Mouse (Mus musculus) heart, embryonic 16.5 days (tissue): ENCODE data around the gene Gm20388. TPM values are rescaled to one million over a fixed set of nuclear protein-coding genes. Genes with fewer than 3 reads are reported as not detected.

Experiments
- ATAC-seq: fragments of 200-750 bp; cut with Nextera tagmentation; replicated peaks from 2 replicates; pipeline ENCODE4 v1.8.0; 2017; ENCODE audit warnings: moderate number of reproducible peaks; ENCODE audit not compliant: insufficient read depth, low FRiP score; ENCODE audit errors: extremely low read depth
- H3K27ac ChIP-seq: fragments of 300-500 bp; sonication (generic); 2 replicates; pipeline ENCODE4 v1.5.1; 2014; ENCODE audit warnings: mild to moderate bottlenecking, low read length, control low read depth, moderate library complexity
- H3K27me3 ChIP-seq: fragments of 300-500 bp; sonication (generic); 2 replicates; pipeline ENCODE4 v1.6.1; 2014; ENCODE audit warnings: low read length, mixed read lengths; ENCODE audit not compliant: control insufficient read depth, insufficient read depth
- H3K36me3 ChIP-seq: fragments of 300-500 bp; sonication (generic); 2 replicates; pipeline ENCODE4 v1.6.1; 2014; ENCODE audit not compliant: control insufficient read depth, insufficient read depth
- H3K4me1 ChIP-seq: fragments of 300-500 bp; sonication (generic); 2 replicates; pipeline ENCODE4 v1.6.1; 2014; ENCODE audit warnings: low read length, mixed read lengths; ENCODE audit not compliant: control insufficient read depth, insufficient read depth
- H3K4me2 ChIP-seq: fragments of 300-500 bp; sonication (generic); 2 replicates; pipeline ENCODE4 v1.6.1; 2014; ENCODE audit warnings: low read depth, mild to moderate bottlenecking, control low read depth, low read length
- H3K4me3 ChIP-seq: fragments of 300-500 bp; sonication (generic); 2 replicates; pipeline ENCODE4 v1.5.1; 2014; ENCODE audit warnings: mild to moderate bottlenecking, control low read depth, low read length
- H3K9ac ChIP-seq: fragments of 300-500 bp; sonication (generic); 2 replicates; pipeline ENCODE4 v1.6.1; 2014; ENCODE audit warnings: low read length, control low read depth
- H3K9me3 ChIP-seq: fragments of 300-500 bp; sonication (generic); replicated peaks from 2 replicates; pipeline ENCODE4 v1.6.1; 2016; ENCODE audit warnings: low read length; ENCODE audit not compliant: control insufficient read depth
- WGBS: fragments of 180-500 bp; shearing (Covaris S2); extraction: QIAGEN DNeasy Blood & Tissue Kit; methylation state at CpG from one replicate; pipeline ENCODE4 v1.1.7; 2014; 5-methylcytosine and 5-hydroxymethylcytosine counted together
- polyA plus RNA-seq: library from polyadenylated mRNA; unstranded; fragments of >200 nt; fragmentation: Nextera tagmentation; extraction: Ambion mirVana; gene quantifications from 2 replicates; pipeline ENCODE4 v1.2.1, GENCODE M21; 2015

Gene Gm20388
- polyA plus RNA-seq, 1 experiment from 2014 or later = 4.5 TPM

DNA sequence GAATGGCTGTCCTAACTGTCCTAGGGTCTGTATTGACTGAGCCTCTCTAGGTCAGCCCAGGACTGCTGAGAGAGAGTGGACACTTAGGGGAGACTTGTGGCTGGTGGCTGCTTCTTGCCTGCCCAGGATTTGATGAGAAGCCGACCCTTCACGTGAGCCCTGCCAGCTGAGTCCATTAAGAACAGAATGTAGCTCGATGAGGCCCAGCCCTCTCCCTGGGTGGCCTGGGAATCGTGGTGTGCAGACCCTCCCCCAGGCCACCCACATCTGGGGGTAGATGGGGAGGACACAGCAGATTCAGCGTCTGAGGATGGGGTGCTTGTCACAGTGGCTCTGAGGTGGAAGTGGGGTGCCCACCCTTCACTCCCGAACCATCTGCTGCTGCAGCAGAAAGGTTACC is 1001.8 kb downstream of the Gm20388 start:
- no peak for ATAC-seq
- 29% methylated on average over 6 of the region's 6 CpGs for WGBS
- Histone ChIP-seq H3K9ac (no peak overlapping the region), H3K4me3 (no peak overlapping the region), H3K4me1 (0 out of 2 replicates have a peak, but pooled peaks cover 2% of the 10 kb centered on the region), H3K27me3 (no peaks in the 10 kb centered on the region; the same call in 1 of the 2 replicates), H3K4me2 (no peak overlapping the region), H3K27ac (no peak overlapping the region), H3K36me3 (no peaks in the 10 kb centered on the region), H3K9me3 (no peaks in the 10 kb centered on the region)

DNA sequence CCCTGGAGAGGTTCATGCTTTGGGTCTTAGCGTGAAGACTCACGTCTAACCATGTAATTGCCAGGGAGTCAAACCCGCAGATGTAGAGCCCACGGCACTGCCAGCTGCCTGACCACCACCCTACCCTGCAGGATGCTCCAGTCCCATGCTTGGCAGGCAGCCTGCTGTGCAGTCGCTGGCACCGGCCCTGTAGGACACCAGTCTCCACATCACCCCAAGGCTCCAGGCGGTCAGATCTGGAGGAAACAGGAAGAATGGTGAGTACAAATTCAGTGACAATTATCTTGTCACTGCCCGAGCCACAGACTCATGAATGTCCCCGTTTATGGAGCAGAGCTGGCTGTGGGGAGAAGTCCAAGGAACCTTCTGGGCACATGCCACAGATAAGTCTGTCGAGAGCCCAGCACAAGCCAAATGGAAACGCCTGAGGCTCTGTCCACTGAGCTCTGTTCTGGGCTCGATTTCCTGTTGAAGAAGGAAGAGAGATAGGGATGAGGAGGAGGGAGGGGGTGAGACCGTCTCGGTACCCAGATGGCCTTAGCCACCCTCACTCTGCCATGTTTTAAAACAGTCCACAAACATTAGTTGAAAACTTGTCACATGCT is 1006.3 kb downstream of the Gm20388 start:
- no peaks in the 10 kb centered on the region for H3K36me3 ChIP-seq
- no peak overlapping the region for H3K9ac ChIP-seq
- no peak overlapping the region for H3K4me3 ChIP-seq
- WGBS = 47% methylated on average over 14 of the region's 14 CpGs
- H3K4me1 ChIP-seq = no peaks in the 10 kb centered on the region
- H3K9me3 ChIP-seq = no peaks in the 10 kb centered on the region
- no peak overlapping the region for H3K27ac ChIP-seq
- H3K4me2 ChIP-seq = no peak overlapping the region
- no peak for ATAC-seq
- H3K27me3 ChIP-seq = no peaks in the 10 kb centered on the region

DNA sequence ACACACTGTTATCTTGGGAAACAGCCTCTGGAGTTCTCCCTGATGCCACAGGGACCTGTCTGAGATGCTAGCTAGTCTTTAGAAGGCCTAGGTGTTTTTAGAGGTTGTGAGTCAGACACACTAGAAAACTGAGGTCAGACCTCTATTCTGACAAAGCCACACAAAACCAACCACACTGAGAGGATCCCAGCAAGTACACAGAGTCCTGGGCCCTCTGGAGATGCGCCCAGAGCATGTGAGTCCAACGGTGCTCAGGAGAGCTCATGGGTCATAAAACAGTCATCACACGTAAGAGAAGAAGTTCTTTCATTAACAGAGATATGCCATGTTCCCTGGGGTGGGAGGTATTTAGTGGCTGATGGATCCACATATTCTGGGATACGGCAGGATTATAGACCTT is 1009.9 kb downstream of the Gm20388 start:
- Histone ChIP-seq H3K27me3 (peaks cover 3% of the 10 kb centered on the region; the same call in 1 of the 2 replicates), H3K27ac (no peak overlapping the region), H3K9ac (no peak overlapping the region), H3K36me3 (no peaks in the 10 kb centered on the region), H3K4me1 (no peaks in the 10 kb centered on the region), H3K9me3 (0 out of 2 replicates have a peak, but pooled peaks cover 2% of the 10 kb centered on the region), H3K4me3 (no peak overlapping the region), H3K4me2 (no peak overlapping the region)
- WGBS = 86% methylated on average over 4 of the region's 4 CpGs
- no peak for ATAC-seq

DNA sequence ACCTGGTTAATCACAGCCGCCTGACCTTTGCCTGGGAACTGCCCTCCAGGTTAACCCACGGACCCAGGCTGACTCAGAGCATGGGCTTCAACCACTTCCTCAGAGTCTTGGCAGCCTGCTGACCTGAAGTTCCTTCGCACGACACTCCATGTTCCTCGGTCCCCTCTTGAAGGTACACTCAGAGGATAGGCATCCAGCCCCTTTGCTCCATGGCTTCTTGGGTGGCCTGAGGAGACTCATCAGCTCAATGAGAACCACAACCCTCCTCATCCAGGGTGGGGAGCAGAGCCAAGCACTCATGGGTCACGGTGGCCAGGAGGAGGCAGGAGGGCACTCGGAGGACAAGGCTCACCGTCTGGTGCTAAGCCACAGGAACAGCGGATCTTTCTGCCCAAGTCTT is 1015.6 kb downstream of the Gm20388 start:
- WGBS = 78% methylated on average over 9 of the region's 9 CpGs

DNA sequence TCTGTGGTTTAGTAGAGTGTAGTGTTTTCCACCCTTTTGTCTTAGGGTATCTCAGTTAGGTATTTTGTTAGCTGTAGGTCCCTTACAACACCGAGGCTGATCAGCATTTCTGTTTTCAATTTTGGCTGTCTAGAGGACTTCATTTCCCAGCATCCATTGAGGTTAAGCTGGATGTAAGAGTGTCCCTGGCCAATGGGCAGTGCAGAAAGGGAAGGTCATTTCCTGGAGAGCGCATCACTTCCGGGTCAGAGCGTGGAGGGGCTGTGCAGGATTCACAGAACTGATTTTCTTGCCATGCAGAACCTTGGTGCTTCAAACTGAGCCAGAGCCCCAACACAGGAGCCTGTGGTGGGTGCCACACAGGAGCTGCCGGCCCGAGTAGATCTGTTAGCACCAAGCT is 1017.4 kb downstream of the Gm20388 start:
- 0 out of 2 replicates have a peak, but pooled peaks cover 2% of the 10 kb centered on the region for H3K9me3 ChIP-seq
- no peak overlapping the region for H3K4me2 ChIP-seq
- no peak overlapping the region for H3K27ac ChIP-seq
- no peaks in the 10 kb centered on the region for H3K4me1 ChIP-seq
- H3K4me3 ChIP-seq = no peak overlapping the region
- H3K27me3 ChIP-seq = peaks cover 18% of the 10 kb centered on the region; the same call in 1 of the 2 replicates
- WGBS = 85% methylated on average over 6 of the region's 6 CpGs
- H3K9ac ChIP-seq = no peak overlapping the region
- ATAC-seq = no peak
- H3K36me3 ChIP-seq = no peaks in the 10 kb centered on the region

More for the DNA sequence above, 1015.6 kb downstream of the Gm20388 start:
- H3K27ac ChIP-seq = no peak overlapping the region
- H3K4me1 ChIP-seq = no peaks in the 10 kb centered on the region
- H3K9ac ChIP-seq = no peak overlapping the region
- H3K36me3 ChIP-seq = no peaks in the 10 kb centered on the region
- H3K4me3 ChIP-seq = no peak overlapping the region
- H3K9me3 ChIP-seq = 0 out of 2 replicates have a peak, but pooled peaks cover 2% of the 10 kb centered on the region
- ATAC-seq = no peak
- H3K4me2 ChIP-seq = no peak overlapping the region
- peaks cover 10% of the 10 kb centered on the region; the same call in 1 of the 2 replicates for H3K27me3 ChIP-seq

DNA sequence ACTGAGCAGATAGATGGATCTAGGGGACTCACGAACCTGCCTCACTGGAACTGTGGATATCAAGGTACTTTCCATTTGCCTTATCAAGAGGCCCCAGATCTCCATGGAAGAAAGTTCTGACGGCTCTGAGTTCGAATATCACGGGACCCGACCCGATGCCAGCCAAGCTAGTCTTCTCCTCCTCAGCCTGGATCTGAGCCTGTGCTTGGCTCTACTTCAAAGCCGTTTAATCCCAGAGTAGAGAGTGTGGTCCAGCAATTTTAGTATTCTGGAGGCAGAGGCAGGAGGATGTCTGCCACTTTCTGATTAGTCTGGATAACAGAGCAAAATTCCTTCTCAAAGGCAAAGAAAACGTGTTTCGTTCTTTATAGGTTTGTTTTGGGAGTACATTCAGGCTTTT is 1024.0 kb downstream of the Gm20388 start:
- H3K4me2 ChIP-seq = no peak overlapping the region
- peaks cover 52% of the 10 kb centered on the region for H3K27me3 ChIP-seq
- H3K27ac ChIP-seq = no peak overlapping the region
- no peaks in the 10 kb centered on the region for H3K36me3 ChIP-seq
- no peak overlapping the region for H3K4me3 ChIP-seq
- no peaks in the 10 kb centered on the region for H3K9me3 ChIP-seq
- H3K4me1 ChIP-seq = no peaks in the 10 kb centered on the region
- no peak for ATAC-seq
- WGBS = 87% methylated on average over 9 of the region's 9 CpGs
- H3K9ac ChIP-seq = no peak overlapping the region

DNA sequence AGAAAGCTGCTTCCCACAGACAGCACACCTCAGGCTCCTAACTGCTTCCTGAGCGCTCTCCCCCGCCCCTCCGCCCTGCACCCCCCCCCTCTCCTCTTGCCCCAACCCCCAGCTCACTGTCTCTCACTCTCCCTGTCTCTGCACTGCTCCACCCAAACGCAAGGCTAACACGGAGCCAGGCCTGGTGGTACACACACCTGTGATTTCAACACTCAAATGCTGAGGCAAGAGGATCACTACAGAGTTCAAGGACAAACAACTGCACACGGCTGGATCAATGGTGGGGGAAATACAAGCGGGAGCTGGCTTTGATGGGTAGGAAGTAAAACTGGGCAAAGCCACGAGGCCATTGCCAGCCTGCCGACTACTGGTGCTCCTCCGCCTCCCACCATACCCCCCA is 1026.0 kb downstream of the Gm20388 start:
- no peak overlapping the region for H3K4me3 ChIP-seq
- H3K27ac ChIP-seq = no peak overlapping the region
- H3K9me3 ChIP-seq = no peaks in the 10 kb centered on the region
- H3K27me3 ChIP-seq = peaks cover 57% of the 10 kb centered on the region
- H3K36me3 ChIP-seq = no peaks in the 10 kb centered on the region
- WGBS = 44% methylated on average over 10 of the region's 10 CpGs
- no peaks in the 10 kb centered on the region for H3K4me1 ChIP-seq
- no peak overlapping the region for H3K4me2 ChIP-seq
- H3K9ac ChIP-seq = no peak overlapping the region
- ATAC-seq = no peak

DNA sequence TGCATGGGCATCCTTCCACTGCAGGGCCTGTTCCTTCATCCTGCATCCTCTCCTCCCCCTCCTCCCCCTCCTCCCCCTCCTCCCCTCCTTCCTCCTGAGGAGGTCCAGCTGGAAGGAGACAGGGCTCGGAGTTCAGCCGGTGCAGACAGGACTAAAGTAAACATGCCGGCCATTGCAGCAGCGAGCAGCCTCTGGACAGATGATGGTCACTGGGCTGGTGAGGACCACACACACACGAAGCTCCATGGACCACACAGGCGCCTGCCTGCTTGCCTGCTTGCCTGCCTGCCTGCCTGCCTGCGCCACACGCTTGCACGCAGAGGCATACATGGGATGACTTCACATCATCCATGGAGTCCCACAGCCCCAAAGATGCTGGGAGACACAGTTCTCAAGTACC is 1026.8 kb downstream of the Gm20388 start:
- H3K27me3 ChIP-seq = peaks cover 50% of the 10 kb centered on the region
- no peak overlapping the region for H3K9ac ChIP-seq
- no peak overlapping the region for H3K4me2 ChIP-seq
- 68% methylated on average over 5 of the region's 9 CpGs for WGBS
- no peak overlapping the region for H3K27ac ChIP-seq
- no peaks in the 10 kb centered on the region for H3K36me3 ChIP-seq
- no peaks in the 10 kb centered on the region for H3K9me3 ChIP-seq
- H3K4me3 ChIP-seq = no peak overlapping the region
- ATAC-seq = no peak
- no peaks in the 10 kb centered on the region for H3K4me1 ChIP-seq

DNA sequence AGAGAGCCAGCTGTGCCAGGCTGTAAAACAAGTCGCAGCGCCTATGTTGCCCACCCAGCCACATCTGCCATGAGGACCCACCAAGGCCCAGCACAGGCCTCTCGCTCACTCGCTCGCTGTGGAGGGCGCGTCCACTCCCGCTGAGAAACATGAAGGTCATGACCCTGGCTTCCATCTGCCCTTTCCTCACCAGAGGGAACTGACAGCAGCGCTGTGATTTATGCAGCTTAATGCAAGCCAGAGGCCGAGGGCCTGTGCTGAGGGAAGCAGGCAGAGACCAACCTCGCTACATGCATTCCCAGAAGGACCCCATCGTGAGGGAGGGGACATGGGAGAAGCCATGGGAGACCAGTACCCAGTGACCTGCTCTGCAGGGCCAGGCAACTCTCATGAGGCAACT is 1029.6 kb downstream of the Gm20388 start:
- Histone ChIP-seq H3K27me3 (peaks cover 37% of the 10 kb centered on the region), H3K9me3 (no peaks in the 10 kb centered on the region), H3K4me2 (no peak overlapping the region), H3K36me3 (no peaks in the 10 kb centered on the region), H3K9ac (no peak overlapping the region), H3K27ac (no peak overlapping the region), H3K4me3 (no peak overlapping the region), H3K4me1 (no peaks in the 10 kb centered on the region)
- ATAC-seq = no peak
- WGBS = 44% methylated on average over 12 of the region's 12 CpGs
